In genomic region chr11:94144771-94145539, GRCm38 (mm10) we compare ENCODE assay signal across 9 mouse cellular contexts.
DNase-seq lines count a peak whose midpoint lies in the region; ATAC-seq lines count a peak whose summit lies in the region.
"Had no signal": no experiment of that assay in that cellular context is flagged by ENCODE, and none has a peak within 500 bp of the region (broad histone marks: within the 10 kb centered on the region; RNA-seq: fewer than 3 reads in every experiment).

No protein-coding gene starts in this region.

- H3K27ac ChIP-seq in forebrain, embryonic 10.5 days = peak overlapping the region; percentile 40; the same call in 1 of the 2 replicates
- no peak overlapping the region for H3K27ac ChIP-seq in forebrain, embryonic 11.5 days (ENCODE audit: low read depth, low read length)
- H3K27ac ChIP-seq in brown adipose tissue, adult 24 weeks (replicated peaks; ENCODE audit: low read depth, low read length) = peak overlapping the region; percentile 25
- peak overlapping the region; percentile 74 for H3K27ac ChIP-seq in neural tube, embryonic 14.5 days (ENCODE audit: low read depth, low read length)
- no peak overlapping the region; the same call in 1 of the 2 replicates for H3K27ac ChIP-seq in limb, embryonic 10.5 days

- no peaks in the 10 kb centered on the region for H3K9me3 ChIP-seq in forebrain, embryonic 10.5 days
- H3K9me3 ChIP-seq in forebrain, embryonic 11.5 days (ENCODE audit: control insufficient read depth, low read length) = no peaks in the 10 kb centered on the region
- H3K9me3 ChIP-seq in neural tube, embryonic 14.5 days (ENCODE audit: control insufficient read depth, low read length) = no peaks in the 10 kb centered on the region
- no peaks in the 10 kb centered on the region for H3K9me3 ChIP-seq in limb, embryonic 10.5 days (replicated peaks)
- H3K9me3 ChIP-seq: megakaryocyte, embryonic 14.5 days had no signal

- WGBS in forebrain, embryonic 10.5 days = 84% methylated on average over 11 of the region's 11 CpGs
- WGBS in forebrain, embryonic 11.5 days = 78% methylated on average over 11 of the region's 11 CpGs
- 63% methylated on average over 11 of the region's 11 CpGs for WGBS in neural tube, embryonic 14.5 days
- 87% methylated on average over 11 of the region's 11 CpGs for WGBS in limb, embryonic 10.5 days

- H3K27me3 ChIP-seq in forebrain, embryonic 10.5 days (ENCODE audit: poor library complexity, severe bottlenecking) = peaks cover 26% of the 10 kb centered on the region
- no peaks in the 10 kb centered on the region for H3K27me3 ChIP-seq in forebrain, embryonic 11.5 days (ENCODE audit: control insufficient read depth, insufficient read depth, low read length)
- H3K27me3 ChIP-seq in neural tube, embryonic 14.5 days (ENCODE audit: control insufficient read depth, insufficient read depth, low read length) = no peaks in the 10 kb centered on the region
- peaks cover 34% of the 10 kb centered on the region for H3K27me3 ChIP-seq in limb, embryonic 10.5 days (ENCODE audit: low read depth, poor library complexity, severe bottlenecking)

- no peak overlapping the region for H3K9ac ChIP-seq in forebrain, embryonic 11.5 days (ENCODE audit: low read length)
- no peak overlapping the region for H3K9ac ChIP-seq in neural tube, embryonic 14.5 days (replicated peaks; ENCODE audit: low read depth, low read length)

- H3K36me3 ChIP-seq in forebrain, embryonic 10.5 days (replicated peaks) = no peaks in the 10 kb centered on the region
- H3K36me3 ChIP-seq in forebrain, embryonic 11.5 days (ENCODE audit: control insufficient read depth, insufficient read depth, low read length) = no peaks in the 10 kb centered on the region
- no peaks in the 10 kb centered on the region for H3K36me3 ChIP-seq in neural tube, embryonic 14.5 days (ENCODE audit: control insufficient read depth, insufficient read depth, low read length)
- H3K36me3 ChIP-seq in limb, embryonic 10.5 days = no peaks in the 10 kb centered on the region

- ATAC-seq in forebrain, embryonic 11.5 days (replicated peaks; ENCODE audit: low FRiP score) = no peak
- peak; percentile 83 to 87 for ATAC-seq in hematopoietic stem cell, adult 5-6 weeks (replicated peaks in 1 of 2; ENCODE audit: insufficient read depth in 1 of 2, low FRiP score in 2 of 2, low TSS enrichment in 1 of 2, low read depth in 1 of 2, poor library complexity in 2 of 2, severe bottlenecking in 2 of 2)
- peak; percentile 38; the same call in 1 of the 2 replicates for ATAC-seq in neural tube, embryonic 14.5 days (ENCODE audit: low read depth)

- intact Hi-C loops in left cerebral cortex, postnatal 10 days (cut with DNase I) = loop anchor here (5.0 kb wide), 1 partner anchor 67 kb away; the partner anchor contains the start of gene Tob1

- H3K4me3 ChIP-seq in forebrain, embryonic 10.5 days = no peak overlapping the region
- H3K4me3 ChIP-seq in forebrain, embryonic 11.5 days (ENCODE audit: low read depth, low read length) = no peak overlapping the region
- H3K4me3 ChIP-seq in brown adipose tissue, adult 24 weeks (ENCODE audit: insufficient read depth, low read depth, low read length) = no peak overlapping the region
- H3K4me3 ChIP-seq in neural tube, embryonic 14.5 days (ENCODE audit: low read depth, low read length) = no peak overlapping the region
- no peak overlapping the region for H3K4me3 ChIP-seq in limb, embryonic 10.5 days
- H3K4me3 ChIP-seq: megakaryocyte, embryonic 14.5 days had no signal

- H3K4me1 ChIP-seq in forebrain, embryonic 10.5 days = peaks cover 32% of the 10 kb centered on the region
- peaks cover 2% of the 10 kb centered on the region; the same call in 1 of the 2 replicates for H3K4me1 ChIP-seq in forebrain, embryonic 11.5 days (replicated peaks; ENCODE audit: control insufficient read depth, insufficient read depth, low read length)
- H3K4me1 ChIP-seq in brown adipose tissue, adult 24 weeks (ENCODE audit: control insufficient read depth, insufficient read depth, insufficient read length, low read length) = no peaks in the 10 kb centered on the region
- peaks cover 16% of the 10 kb centered on the region; the same call in 1 of the 2 replicates for H3K4me1 ChIP-seq in neural tube, embryonic 14.5 days (ENCODE audit: control insufficient read depth, insufficient read depth, low read length)
- peaks cover 30% of the 10 kb centered on the region for H3K4me1 ChIP-seq in limb, embryonic 10.5 days

- DNase-seq in forebrain, embryonic 10.5 days (ENCODE audit: extremely low spot score, low spot score) = no peak
- no peak for DNase-seq in forebrain, embryonic 11.5 days (ENCODE audit: low spot score)
- peak; percentile 85 to 89 for DNase-seq in frontal cortex, adult 2 months (ENCODE audit: extremely low spot score in 1 of 2, low spot score in 1 of 2)
- DNase-seq in left cerebral cortex, postnatal 10 days (ENCODE audit: extremely low spot score in 1 of 2, low spot score in 2 of 2) = peak; percentile 80 to 90
- DNase-seq in limb, embryonic 10.5 days (ENCODE audit: low spot score) = no peak

- H3K4me2 ChIP-seq in forebrain, embryonic 11.5 days (ENCODE audit: low read depth, low read length, severe bottlenecking) = no peak overlapping the region
- H3K4me2 ChIP-seq in neural tube, embryonic 14.5 days (ENCODE audit: low read depth, low read length) = no peak overlapping the region

Comparison
In these comparisons a context has a peak if more than half of its experiments do, and no peak if none do; other contexts are left out.
1. H3K27ac ChIP-seq: peak in forebrain, embryonic 10.5 days (single experiment), brown adipose tissue, adult 24 weeks (single experiment) and neural tube, embryonic 14.5 days (single experiment); none in forebrain, embryonic 11.5 days (single experiment) and limb, embryonic 10.5 days (single experiment).
2. DNase-seq: peak in frontal cortex, adult 2 months (2 of 2) and left cerebral cortex, postnatal 10 days (2 of 2); none in forebrain, embryonic 10.5 days (single experiment), forebrain, embryonic 11.5 days (single experiment) and limb, embryonic 10.5 days (single experiment).